Mouse (Mus musculus): ENCODE data around the gene P2rx5. TPM values are rescaled to one million over a fixed set of nuclear protein-coding genes. Genes with fewer than 3 reads are reported as not detected.

Gene P2rx5
- total RNA-seq, 2 experiments from 2014 or later: 2.3 to 3.4 TPM

DNA sequence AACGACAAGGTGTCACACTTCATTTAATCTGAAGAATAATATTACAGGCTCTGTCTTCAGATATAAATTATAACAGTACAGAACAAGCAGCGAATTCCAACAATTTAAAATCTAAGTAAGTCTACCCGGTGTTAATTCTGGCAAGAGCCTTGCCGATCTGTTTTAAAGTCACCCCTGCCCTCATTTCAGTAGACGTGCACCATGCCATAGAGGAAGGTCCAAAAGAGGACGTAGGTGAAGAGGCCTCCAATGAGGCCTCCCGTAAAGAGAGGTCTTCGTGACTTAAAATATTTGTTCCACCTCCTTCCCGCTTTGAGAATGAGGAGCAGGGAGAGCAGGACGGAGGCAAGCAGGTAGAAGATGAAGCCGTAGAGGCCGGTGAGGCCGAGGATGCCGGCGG lies 16.0 kb downstream of the P2rx5 start:
- DNase-seq: no peak

DNA sequence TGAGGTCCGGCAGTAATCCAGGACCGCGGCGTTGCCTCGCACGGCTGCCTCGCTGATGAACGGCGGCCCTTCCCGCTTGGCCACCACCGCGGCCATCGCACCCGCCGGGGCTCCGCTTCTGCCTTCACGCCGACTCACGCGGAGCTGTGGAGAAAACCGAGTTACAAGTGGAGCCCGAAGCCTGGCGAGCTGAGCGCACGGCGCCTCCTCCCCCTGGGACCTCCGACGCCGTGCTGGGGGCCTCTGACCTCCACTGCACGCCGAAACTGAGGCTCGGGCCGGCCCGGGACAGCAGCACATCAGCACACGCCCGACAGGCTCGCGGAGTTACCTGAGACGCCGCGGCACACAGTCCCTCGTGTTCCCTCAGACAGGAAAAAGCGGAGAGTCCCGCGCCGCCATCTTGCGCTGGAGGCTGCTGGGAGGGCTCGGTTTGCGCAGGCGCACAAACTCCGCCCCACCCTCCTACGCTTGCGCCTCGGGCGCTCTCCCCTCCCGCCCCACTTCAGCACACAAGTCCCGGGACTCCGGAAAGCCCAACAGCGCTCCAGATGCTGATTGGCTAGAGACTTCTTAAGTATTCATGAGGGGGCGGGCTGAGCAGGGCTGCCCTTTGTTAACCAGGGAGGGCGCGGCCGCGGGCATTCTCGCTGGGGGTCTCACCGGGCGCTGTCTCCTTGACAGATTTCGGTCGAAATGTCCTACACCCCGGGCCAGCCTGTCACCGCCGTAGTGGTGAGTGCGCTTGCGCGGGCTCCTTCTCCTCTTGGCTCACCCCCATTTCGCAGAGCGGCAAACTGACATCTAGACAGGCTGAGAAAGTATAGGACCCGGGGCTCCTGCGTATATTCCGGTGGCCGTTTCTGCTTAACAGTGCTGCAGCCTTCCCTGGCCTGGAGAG lies 16.6 kb downstream of the P2rx5 start, which contains the start of the genes Emc6 and Tax1bp3:
Gene Emc6, minus strand, starts transcription at position 430 of the 901 bp plus-strand sequence.
Gene Tax1bp3, plus strand, starts transcription at position 476 of the 901 bp plus-strand sequence.
- peak; percentile 94 to 95 for DNase-seq

DNA sequence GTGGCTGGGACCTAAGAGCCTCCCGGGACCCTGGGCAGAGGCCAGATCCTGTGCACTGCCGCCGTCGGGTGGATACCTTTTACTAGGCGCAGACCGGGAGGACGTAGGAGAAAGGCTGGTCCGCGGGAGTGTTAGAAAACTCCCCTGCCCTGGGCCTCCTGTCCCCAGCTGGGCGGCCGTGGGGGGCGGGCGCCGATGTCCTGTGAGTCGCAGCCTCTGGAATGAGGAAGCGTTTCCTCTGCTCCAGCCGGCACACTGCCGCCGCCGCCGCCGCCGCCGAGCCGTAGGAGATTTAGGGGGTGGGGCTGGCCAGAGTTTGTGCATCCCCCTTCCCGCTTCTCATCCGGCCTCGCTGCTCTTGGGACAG lies 17.3 kb downstream of the P2rx5 start:
- DNase-seq: no peak

DNA sequence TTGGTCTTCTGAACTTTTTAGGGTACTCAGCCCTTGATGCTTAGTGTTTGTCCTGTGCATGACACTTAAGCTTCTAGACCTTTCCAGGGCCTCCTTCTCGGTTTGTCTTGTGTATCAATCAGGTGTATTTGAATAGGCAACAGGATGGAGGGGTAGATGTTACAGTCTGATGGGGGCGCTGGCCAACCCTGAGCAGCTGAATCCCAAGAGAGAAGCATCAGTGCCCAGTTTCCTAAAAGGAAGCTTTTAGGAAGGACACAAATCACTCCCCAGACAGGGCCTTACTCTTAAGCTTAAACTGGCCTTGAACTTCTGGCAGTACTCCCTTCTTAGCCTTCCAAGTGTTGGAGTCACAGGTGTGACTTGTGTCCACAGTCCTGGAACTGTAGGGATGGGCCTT lies 17.7 kb downstream of the P2rx5 start:
- DNase-seq: no peak

DNA sequence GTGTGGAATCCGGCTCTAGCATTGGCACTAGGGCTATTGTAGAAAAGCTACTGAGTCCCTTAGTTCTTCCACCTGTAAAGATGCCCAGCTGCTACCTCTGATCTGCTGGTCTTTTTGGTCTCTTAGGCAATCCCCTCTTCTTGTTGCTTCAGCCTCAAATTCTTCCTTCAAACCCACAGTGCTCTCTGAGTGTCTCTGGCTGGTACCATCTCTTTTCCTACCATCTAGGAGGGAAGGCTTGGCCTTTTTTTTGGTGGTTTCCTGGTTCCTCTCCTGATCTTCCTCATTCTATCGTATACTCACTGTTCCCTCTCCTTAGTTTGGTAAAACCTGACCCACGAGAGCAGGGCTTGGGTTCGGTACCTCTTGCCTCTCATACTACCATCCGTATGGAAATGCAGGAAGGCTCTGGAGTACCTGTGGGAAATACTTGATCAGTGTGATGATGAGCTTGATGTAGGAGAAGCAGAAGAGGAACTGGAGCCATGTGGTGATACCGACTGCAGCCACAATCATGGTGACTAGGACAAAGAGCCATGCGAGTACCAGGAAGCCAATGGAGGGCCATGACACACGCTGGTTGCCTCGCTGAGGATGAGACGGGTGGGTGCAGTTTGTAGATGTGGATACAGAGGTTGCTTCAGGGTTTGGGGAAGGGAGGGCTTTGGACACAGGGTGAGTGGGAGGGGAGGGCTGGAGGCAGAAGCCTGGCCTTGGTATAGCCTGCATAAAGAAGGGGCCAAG lies 25.8 kb downstream of the P2rx5 start:
- DNase-seq: no peak

DNA sequence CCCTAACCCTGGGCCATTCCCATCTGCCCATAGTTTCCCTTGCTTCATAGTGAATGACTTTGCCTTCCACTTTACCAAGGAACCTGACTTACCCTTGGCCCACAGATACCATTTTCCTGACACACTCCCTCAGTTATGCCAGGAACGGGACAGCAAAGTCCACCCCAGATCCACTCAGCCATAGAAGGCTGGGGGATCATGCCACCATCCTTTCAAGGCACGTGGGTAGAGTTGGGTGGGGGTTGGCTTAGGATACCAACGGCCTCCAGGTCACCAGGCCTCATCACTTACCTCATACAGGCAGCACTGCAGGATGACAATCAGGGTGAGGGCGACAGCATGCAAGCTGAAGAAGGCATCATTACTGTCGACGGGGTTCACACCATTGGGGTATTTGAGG lies 27.0 kb downstream of the P2rx5 start:
- DNase-seq: no peak

DNA sequence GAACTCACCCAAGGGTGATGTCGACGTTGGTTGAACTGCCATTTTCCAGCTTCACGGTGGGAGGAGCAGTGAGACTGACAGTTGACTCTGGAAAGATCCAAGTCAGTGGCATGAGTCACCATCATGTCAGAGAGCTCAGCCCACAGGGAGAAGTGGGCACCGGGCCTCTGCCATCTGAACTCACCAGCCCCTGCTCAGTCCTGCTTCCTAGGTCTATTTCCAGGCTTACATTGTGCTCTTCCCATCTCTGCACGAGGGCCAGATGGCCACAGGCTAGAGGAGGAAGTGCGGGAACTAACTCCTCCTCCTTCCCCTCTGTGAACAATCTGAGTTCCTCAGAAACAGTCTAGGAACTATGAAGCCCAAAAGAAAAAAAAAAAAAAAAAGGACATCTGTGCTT lies 32.8 kb downstream of the P2rx5 start:
- no peak for DNase-seq

DNA sequence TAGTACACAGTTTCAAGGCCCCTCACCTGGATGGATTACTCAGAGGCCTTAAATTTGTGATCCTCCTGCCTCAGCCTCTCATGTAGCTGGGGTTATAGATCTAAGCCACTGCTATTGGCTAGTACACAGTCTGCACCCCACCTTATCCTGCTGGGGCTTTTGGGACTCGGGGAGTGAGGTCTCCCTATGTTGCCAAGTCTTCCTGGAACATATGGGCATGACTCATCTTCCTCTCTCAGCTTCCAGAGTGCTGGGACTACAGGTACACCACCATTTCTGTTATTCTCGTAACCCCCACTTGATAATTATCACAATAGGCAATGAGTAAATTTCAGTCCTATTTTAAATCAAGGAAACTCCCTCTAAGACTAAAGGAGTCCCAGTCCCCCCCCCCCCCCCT lies 34.2 kb downstream of the P2rx5 start:
- no peak for DNase-seq

DNA sequence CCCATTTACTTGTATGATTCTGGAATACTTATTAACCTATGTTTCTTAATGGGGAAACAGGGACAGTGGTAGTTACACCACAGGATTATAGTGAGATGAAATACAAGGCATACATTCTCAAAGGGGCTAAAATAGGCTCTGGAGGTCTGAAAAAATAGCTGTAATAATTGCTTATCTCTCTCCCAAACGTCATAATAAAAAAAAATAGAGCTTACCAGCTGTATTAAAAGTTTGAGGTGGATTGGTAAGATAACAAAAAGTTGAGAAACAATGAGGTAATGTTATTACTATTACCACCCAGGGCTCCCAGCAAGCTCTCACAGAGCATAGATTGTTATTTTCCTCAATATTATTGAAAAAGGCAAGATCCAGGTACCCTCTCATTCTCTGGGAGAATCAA lies 38.0 kb downstream of the P2rx5 start:
- DNase-seq: no peak

DNA sequence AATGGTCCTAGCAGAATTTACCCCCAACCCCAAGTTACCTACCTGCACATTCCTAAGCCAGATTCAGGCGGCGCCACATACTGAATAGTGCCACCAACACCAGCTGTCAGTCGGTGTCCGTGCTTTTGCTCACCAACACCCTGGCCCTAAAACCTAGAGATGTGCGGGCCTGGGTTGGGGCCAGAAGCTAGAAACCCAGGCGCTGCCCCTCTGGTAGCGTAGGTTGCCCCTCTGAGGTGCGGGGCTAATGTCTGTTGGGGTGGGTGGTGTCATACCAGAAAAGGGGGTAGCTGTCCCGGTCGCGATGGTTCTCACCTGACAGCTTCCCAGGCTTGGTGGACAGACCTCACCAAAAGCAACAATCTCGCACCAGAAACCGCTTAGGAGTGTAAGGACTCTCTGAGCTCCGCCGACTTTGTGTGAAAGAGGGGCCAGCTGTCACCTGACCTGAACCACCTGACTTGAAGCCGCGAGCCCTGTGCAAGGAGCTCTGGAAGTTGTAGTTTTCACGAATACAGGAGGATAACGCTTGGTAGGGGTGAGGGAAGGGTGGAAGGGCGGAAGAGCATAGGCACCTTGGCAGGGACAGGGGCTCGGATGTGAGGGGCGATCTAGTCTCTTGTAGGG lies 38.5 kb downstream of the P2rx5 start, which contains the start of gene Ctns:
Gene Ctns, minus strand, starts transcription at position 440 of the 627 bp plus-strand sequence.
- DNase-seq: no peak

DNA sequence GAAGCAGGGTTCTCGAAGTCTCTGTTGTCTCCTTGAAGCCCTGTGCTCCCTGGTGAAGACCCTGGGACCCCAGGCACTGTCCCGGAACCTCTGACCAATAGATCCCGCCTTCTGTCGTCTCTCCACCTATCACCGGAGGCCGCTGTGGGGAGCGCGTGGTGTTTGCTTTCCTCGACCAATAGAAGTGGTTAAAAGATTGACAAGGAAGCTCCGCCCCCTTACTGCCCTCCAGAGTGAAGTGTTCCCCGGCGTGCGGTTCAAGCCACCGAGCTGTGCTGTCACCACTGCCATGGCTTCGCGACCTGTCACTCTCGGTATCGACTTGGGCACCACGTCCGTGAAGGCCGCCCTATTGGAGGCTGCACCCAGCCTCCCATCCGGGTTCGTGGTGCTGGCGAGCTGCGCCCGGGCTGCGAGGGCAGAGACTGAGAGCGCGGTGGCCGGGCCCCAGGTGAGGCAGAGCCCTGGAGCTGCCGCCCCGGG lies 39.0 kb downstream of the P2rx5 start, which contains the start of gene Shpk:
Gene Shpk, plus strand, starts transcription at position 231 of the 483 bp plus-strand sequence.
- peak; percentile 95 to 96 for DNase-seq

DNA sequence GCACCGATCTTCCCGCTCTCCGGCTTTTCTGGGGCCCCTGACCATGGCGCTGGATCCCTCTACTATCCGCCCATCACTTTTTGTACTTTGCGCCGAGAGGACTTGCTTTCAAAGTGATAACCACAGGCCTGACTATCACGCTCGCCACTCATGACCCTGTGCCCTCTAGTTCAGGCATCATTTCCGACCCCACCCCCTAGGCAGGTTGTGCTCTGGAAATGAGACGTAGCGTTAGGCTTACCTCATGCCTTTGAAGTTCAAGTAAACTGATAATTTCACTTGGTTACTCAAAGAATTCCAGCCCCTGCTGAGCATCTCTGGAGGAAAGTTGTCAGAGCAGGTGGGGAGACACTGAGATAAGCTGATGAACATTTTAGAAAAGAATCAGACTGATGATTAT lies 39.7 kb downstream of the P2rx5 start:
- DNase-seq: no peak

DNA sequence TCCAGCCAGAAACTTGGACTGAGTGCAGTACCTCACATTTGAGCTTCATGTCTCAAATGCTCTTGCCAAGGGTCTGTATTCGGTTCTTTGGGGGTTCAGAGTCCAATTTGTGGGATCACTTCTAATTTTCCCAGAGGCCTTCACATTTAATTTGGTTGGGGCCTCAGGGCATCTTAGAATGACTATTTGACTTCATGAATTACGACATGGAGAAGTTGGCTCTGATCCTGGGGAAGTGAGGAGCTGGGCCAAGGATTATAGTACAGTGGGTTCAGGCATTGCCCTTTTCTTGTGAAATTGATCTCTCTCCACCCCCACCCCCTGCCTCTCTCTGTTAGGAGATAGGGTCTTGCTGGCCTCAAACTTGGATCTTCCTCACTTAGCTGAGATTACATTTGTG lies 40.8 kb downstream of the P2rx5 start:
- no peak for DNase-seq

DNA sequence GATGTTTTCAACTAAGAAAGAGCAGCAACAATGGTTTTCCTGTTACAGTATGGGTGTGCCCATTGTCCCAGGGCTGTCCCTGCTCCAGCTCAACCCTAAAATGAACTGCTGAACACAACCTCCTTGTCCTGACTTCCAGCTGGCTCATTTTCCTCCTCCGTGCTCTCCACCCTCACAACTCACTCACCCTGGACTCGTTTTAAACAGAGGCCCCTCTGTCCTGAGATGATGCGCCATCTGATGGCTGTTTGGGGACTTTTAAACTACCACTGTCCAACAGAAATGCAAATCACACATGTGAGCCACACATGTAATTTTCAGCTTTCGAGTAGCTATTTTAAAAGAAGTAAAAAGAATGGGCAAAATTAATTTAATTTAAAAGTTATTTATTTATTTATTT lies 41.4 kb downstream of the P2rx5 start:
- DNase-seq: no peak

DNA sequence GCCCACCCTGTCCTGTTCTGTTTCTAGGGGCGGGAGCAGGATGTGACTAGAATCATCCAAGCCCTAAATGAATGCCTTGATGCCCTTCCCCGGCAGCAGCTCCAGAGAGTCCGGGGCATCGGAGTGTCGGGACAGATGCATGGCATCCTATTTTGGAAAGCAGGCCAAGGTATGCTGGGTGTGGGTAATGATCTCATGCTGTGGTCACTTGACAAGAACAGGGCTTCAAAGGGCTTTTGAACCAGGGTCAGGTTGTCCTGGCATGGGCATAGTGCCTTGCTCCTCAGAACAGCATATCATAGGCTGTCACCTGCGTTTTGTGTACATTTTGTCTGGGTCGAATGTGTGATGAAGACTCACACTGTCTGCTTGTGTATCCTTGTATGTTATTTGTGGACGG lies 43.7 kb downstream of the P2rx5 start:
- DNase-seq: no peak

DNA sequence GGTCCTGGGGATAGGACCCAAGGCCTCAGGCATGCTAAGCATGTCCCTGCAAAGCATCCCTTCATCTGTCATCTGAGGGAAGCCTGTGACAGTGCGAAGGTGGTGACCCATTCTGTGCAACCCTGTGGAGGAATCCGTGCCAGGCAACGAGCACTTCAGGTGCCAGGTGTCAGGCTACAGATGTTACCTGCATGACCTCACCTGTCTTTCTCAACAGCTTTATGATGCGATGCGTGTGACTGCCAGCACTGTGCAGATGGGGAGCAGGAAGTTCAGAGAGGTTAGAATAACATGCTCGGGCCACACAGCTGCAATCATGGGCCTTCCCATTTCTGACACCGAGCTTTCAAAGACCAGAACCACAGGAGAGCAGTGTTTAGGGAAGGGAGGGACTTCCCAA lies 45.0 kb downstream of the P2rx5 start:
- DNase-seq: no peak

DNA sequence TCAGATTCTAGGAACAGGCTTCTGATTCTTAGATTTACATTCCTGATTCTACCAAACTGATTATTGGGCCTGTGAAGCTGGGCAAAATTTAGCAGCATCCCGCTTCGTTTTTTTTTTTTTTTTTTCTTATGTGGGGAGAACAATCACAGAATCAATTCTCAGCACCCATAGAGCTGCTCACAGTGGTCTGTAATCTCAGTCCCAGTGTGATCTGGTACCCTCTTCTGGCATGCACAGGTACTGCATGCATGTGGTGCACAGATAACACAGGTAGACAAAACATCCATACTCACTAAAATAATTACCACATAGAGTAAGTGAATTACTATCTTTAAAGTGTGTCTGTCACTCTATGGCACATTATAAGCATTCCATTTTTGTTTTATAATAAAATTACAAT lies 47.4 kb downstream of the P2rx5 start:
- no peak for DNase-seq

DNA sequence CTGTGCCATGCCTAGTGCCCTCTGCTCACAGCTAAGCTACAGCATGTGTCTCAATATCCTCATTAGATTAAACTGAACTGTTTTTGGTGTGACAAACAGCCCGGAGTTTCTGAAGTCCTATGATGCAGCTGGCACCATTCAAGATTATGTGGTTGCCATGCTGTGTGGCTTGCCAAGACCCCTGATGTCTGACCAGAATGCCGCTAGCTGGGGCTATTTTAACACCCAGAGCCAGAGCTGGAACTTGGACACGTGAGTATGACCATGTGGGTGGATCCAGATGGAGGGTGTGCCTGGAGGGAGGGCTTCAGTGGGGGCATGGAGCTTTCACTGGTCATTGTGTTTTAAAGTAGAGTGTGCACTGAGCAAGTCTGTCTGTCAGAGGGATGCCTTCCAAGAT lies 53.7 kb downstream of the P2rx5 start:
- DNase-seq: no peak

DNA sequence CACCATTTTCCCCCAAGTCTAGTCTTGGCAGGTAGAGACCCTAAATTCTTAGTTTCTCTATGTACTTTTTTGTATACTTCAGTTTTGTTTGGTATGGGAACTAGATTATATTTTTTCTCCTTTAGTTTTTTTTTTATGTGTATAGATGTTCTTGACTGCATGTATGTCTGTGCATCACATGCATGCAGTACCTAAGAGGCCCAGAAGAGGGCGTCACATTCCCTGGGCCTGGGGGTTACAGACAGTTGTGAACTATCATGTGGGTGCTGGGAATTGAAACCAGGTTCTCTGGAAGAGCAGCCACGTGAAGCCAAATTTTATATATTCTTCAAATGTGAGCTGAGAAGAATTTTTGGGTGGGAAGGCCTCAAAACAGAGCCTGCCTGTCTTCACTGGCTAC lies 59.5 kb downstream of the P2rx5 start:
- no peak for DNase-seq

DNA sequence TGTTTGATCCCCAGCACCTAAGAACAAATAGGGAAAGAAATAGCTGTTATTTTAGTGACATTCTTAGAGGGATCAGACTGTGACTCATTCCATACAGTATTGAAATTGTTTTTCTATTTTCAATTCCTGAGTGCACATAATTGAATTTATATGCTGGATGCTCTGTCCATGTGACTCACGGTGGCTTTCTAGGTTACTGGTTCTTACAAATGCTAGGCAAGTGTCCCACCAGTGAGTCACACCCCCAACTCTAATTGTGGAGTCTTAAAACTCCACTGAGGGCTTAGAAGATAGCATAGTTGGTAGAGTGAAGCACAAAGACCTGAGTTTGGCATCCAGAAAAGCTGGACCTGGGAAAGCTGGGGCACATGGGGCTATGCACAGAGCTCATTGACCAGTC lies 60.4 kb downstream of the P2rx5 start:
- no peak for DNase-seq

Measured in layer of hippocampus, postnatal 36 days (tissue).